Mouse (Mus musculus) embryonic facial prominence, embryonic 14.5 days (tissue): ENCODE data around the gene Ltc4s. TPM values are rescaled to one million over a fixed set of nuclear protein-coding genes. Genes with fewer than 3 reads are reported as not detected.

Source experiments
- ATAC-seq: fragments of 200-750 bp; cut with Nextera tagmentation; 2 replicates; pipeline ENCODE4 v1.8.0; 2017; ENCODE audit warnings: low read depth, moderate number of reproducible peaks, moderate TSS enrichment
- DNase-seq: peaks from one replicate; pipeline ENCODE4 v3.0.0-alpha.2; 2015; ENCODE audit warnings: low spot score
- H3K27ac ChIP-seq: fragments of 300-500 bp; sonication (generic); replicated peaks from 2 replicates; pipeline ENCODE4 v1.5.1; 2014; ENCODE audit warnings: low read depth, mild to moderate bottlenecking, low read length, moderate library complexity
- H3K27me3 ChIP-seq: fragments of 300-500 bp; sonication (generic); replicated peaks from 2 replicates; pipeline ENCODE4 v1.6.1; 2014; ENCODE audit warnings: low read length; ENCODE audit not compliant: control insufficient read depth, insufficient read depth
- H3K36me3 ChIP-seq: fragments of 300-500 bp; sonication (generic); 2 replicates; pipeline ENCODE4 v1.6.1; 2014; ENCODE audit warnings: low read length, mixed read lengths; ENCODE audit not compliant: control insufficient read depth, insufficient read depth
- H3K4me1 ChIP-seq: fragments of 300-500 bp; sonication (generic); 2 replicates; pipeline ENCODE4 v1.6.1; 2014; ENCODE audit warnings: antibody characterized with exemption, low read length; ENCODE audit not compliant: control insufficient read depth, insufficient read depth
- H3K4me2 ChIP-seq: fragments of 300-500 bp; sonication (generic); 2 replicates; pipeline ENCODE4 v1.6.1; 2014; ENCODE audit warnings: low read depth, mild to moderate bottlenecking, low read length, moderate library complexity, mixed read lengths
- H3K4me3 ChIP-seq: fragments of 300-500 bp; sonication (generic); 2 replicates; pipeline ENCODE4 v1.5.1; 2014; ENCODE audit warnings: low read depth, mild to moderate bottlenecking, low read length
- H3K9ac ChIP-seq: fragments of 300-500 bp; sonication (generic); 2 replicates; pipeline ENCODE4 v1.6.1; 2014; ENCODE audit warnings: low read depth, mild to moderate bottlenecking, low read length, moderate library complexity, mixed read lengths
- H3K9me3 ChIP-seq: fragments of 300-500 bp; sonication (generic); 2 replicates; pipeline ENCODE4 v1.6.1; 2016; ENCODE audit warnings: low read length; ENCODE audit not compliant: control insufficient read depth
- WGBS: fragments of 180-500 bp; shearing (Covaris S2); extraction: QIAGEN DNeasy Blood & Tissue Kit; methylation state at CpG from one replicate; pipeline ENCODE4 v1.1.7; 2014; 5-methylcytosine and 5-hydroxymethylcytosine counted together
- polyA plus RNA-seq: library from polyadenylated mRNA; unstranded; fragments of >200 nt; fragmentation: Nextera tagmentation; extraction: Ambion mirVana; gene quantifications from 2 replicates; pipeline ENCODE4 v1.2.1, GENCODE M21; 2014

The Ltc4s gene
- polyA plus RNA-seq, 1 experiment from 2014 or later: 5.2 TPM

DNA sequence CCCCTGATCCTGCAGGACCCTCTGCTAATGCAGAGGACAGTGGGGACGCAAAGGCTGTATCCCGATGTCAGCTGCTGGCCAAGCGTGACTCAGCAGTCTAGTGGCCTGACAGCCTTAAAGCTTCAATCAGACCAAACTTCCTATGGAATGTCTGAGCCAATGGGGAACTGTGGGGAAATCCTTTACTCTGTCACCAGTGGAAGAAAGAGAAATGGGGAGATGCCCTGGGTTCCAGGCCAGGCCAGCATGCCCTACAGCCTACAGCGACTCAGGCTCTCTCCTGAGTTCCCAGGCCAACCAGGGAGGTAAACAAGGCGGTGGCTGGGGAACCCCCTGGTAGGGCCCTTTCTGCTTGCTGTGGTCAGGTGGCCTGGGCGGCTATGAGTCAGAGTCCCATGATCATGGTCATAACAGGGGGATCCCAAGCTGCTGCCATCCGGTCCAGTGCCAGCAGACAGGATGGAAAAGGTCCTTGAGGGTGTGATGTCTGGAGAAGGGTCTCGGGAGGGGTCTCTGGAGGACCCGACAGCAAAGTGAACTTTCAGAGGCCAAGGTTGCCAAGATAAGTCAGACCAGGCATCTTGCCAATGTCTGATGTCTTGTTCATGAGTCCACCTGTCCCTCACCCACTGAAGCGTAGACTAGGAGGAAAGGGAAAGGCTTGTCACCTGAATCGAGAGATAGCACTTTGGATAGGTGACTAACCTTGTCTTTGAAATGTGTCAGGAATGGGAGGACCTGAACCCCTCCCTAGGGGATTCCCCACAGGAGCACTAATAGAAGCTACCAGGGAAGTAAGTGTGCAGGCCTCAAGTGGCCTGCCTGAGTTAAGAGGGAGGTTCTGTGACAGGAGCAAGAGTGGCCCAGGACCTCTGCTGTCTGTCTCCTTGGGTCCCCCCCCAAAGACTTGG is 25.3 kb downstream of the Ltc4s start:
- WGBS: 67% methylated on average over 11 of the region's 11 CpGs

DNA sequence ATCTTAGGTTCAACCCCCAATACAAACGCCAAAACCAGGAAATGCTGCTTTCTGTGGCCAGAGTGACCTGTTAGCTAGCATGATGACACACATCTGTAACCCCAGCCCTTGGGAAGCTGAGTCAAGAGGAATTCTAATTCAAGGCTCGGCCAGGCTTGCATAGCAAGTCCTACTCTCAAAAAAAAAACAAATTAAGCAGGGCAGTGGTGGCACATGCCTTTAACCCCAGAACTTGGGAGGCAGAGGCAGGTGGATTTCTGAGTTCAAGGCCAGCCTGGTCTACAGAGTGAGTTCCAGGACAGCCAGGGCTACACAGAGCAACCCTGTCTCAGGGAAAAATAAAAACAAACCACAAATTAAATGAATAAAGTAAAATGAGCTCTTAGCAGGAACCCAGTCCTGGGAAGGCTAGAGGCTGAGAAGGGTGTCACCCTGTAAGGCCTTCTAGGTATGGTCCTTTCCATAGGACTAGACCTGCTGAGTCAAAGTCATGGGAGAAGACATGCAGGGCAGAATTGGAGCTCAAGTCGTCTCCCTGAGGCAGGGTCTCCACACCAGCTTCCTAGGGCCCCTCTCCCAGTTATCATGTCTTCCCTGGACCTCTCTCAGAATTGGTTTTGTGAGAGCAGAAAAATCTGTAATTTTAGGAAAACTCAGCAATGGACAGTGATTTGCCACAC is 26.2 kb downstream of the Ltc4s start:
- ATAC-seq (no peak), DNase-seq (no peak)
- Histone ChIP-seq H3K4me1 (peaks cover 14% of the 10 kb centered on the region; the same call in 1 of the 2 replicates), H3K9ac (no peak overlapping the region), H3K27ac (no peak overlapping the region), H3K4me3 (no peak overlapping the region), H3K27me3 (no peaks in the 10 kb centered on the region), H3K36me3 (peaks cover 10% of the 10 kb centered on the region), H3K4me2 (no peak overlapping the region), H3K9me3 (no peaks in the 10 kb centered on the region)
- 61% methylated on average over 3 of the region's 3 CpGs for WGBS

More for the DNA sequence above, 25.3 kb downstream of the Ltc4s start:
- no peaks in the 10 kb centered on the region for H3K9me3 ChIP-seq
- H3K4me3 ChIP-seq: no peak overlapping the region
- H3K27ac ChIP-seq: no peak overlapping the region
- no peak overlapping the region for H3K4me2 ChIP-seq
- DNase-seq (peak; percentile 44), ATAC-seq (no peak)
- peaks cover 17% of the 10 kb centered on the region for H3K4me1 ChIP-seq
- peaks cover 1% of the 10 kb centered on the region for H3K36me3 ChIP-seq
- no peaks in the 10 kb centered on the region for H3K27me3 ChIP-seq
- no peak overlapping the region for H3K9ac ChIP-seq

GRCm38 (mm10) chr11:50211322-50212059 is 26.9 kb downstream of the Ltc4s start:
- no peak for ATAC-seq
- DNase-seq: no peak
- H3K36me3 ChIP-seq: peaks cover 17% of the 10 kb centered on the region
- H3K27me3 ChIP-seq: no peaks in the 10 kb centered on the region
- H3K27ac ChIP-seq: no peak overlapping the region
- H3K9ac ChIP-seq: peak overlapping the region; percentile 96
- 90% methylated on average over 3 of the region's 3 CpGs for WGBS
- no peaks in the 10 kb centered on the region for H3K9me3 ChIP-seq
- peaks cover 14% of the 10 kb centered on the region; the same call in 1 of the 2 replicates for H3K4me1 ChIP-seq
- H3K4me3 ChIP-seq: peak overlapping the region; percentile 96
- H3K4me2 ChIP-seq: peak overlapping the region; percentile 60

- Histone ChIP-seq H3K27ac (peak within 1 kb of the TSS; percentile 99), H3K4me2 (peak within 1 kb of the TSS; percentile 60), H3K4me3 (peak within 1 kb of the TSS; percentile 96), H3K9ac (peak within 1 kb of the TSS; percentile 96), H3K9me3 (no peaks in the 10 kb centered on the region), H3K36me3 (peaks cover 26% of the 10 kb centered on the region), H3K4me1 (peaks cover 14% of the 10 kb centered on the region; the same call in 1 of the 2 replicates), H3K27me3 (no peaks in the 10 kb centered on the region)
- ATAC-seq (peak; percentile 77), DNase-seq (peak; percentile 83)
- WGBS: 2% methylated on average over 39 of the region's 48 CpGs
Observed at GRCm38 (mm10) chr11:50210505-50211151, 27.8 kb downstream of the Ltc4s start, which contains the start of the genes Sqstm1 and Mgat4b. Gene Sqstm1, minus strand, starts transcription at chr11:50210827. Gene Mgat4b, plus strand, starts transcription at chr11:50210890.

- peaks cover 14% of the 10 kb centered on the region; the same call in 1 of the 2 replicates for H3K4me1 ChIP-seq
- peaks cover 31% of the 10 kb centered on the region for H3K36me3 ChIP-seq
- peak overlapping the region; percentile 96 for H3K9ac ChIP-seq
- peak overlapping the region; percentile 99 for H3K27ac ChIP-seq
- peak overlapping the region; percentile 60 for H3K4me2 ChIP-seq
- ATAC-seq (peak; percentile 97), DNase-seq (peak; percentile 97)
- H3K9me3 ChIP-seq: no peaks in the 10 kb centered on the region
- whole genome bisulfite sequencing: 1% methylated on average over 24 of the region's 24 CpGs
- H3K27me3 ChIP-seq: no peaks in the 10 kb centered on the region
- H3K4me3 ChIP-seq: peak overlapping the region; percentile 96
Observed at GRCm38 (mm10) chr11:50210101-50210504, 28.3 kb downstream of the Ltc4s start.

- Histone ChIP-seq H3K4me3 (no peak overlapping the region), H3K9me3 (no peaks in the 10 kb centered on the region), H3K9ac (no peak overlapping the region), H3K4me2 (no peak overlapping the region), H3K4me1 (peaks cover 14% of the 10 kb centered on the region; the same call in 1 of the 2 replicates), H3K27ac (no peak overlapping the region), H3K27me3 (no peaks in the 10 kb centered on the region), H3K36me3 (peaks cover 51% of the 10 kb centered on the region)
- no peak for DNase-seq
- WGBS: 92% methylated on average over 5 of the region's 5 CpGs
- no peak for ATAC-seq
Observed at GRCm38 (mm10) chr11:50208039-50208438, 30.4 kb downstream of the Ltc4s start.

GRCm38 (mm10) chr11:50207344-50207743 is 31.1 kb downstream of the Ltc4s start:
- no peak overlapping the region for H3K27ac ChIP-seq
- H3K36me3 ChIP-seq: peaks cover 58% of the 10 kb centered on the region
- no peaks in the 10 kb centered on the region for H3K27me3 ChIP-seq
- ATAC-seq (no peak), DNase-seq (no peak)
- H3K9ac ChIP-seq: no peak overlapping the region
- H3K9me3 ChIP-seq: no peaks in the 10 kb centered on the region
- peaks cover 14% of the 10 kb centered on the region; the same call in 1 of the 2 replicates for H3K4me1 ChIP-seq
- 96% methylated on average over 13 of the region's 14 CpGs for WGBS
- no peak overlapping the region for H3K4me3 ChIP-seq
- H3K4me2 ChIP-seq: no peak overlapping the region

DNA sequence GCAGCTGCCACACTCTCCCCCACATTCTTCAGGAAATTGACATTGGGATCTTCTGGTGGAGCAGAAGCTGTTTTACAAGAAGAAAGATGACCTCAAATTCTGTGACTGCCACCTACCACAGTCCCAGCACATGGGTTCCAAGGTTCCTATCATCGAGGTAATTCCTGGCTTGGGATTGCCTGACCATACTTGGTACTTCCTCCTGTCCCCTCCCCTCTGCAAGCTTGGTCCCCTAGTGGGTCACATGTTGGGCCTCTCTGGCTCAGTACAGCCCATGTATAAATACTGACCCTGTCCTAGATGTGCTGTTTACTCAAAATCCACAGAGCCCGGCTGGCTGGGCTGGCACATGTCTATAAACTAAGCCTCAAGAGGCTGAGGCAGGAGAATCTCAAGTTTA is 32.4 kb downstream of the Ltc4s start:
- no peak overlapping the region for H3K9ac ChIP-seq
- H3K9me3 ChIP-seq: no peaks in the 10 kb centered on the region
- no peak overlapping the region for H3K4me2 ChIP-seq
- 90% methylated on average over 2 of the region's 2 CpGs for WGBS
- H3K36me3 ChIP-seq: peaks cover 71% of the 10 kb centered on the region
- DNase-seq (no peak), ATAC-seq (no peak)
- H3K27ac ChIP-seq: no peak overlapping the region
- no peaks in the 10 kb centered on the region for H3K27me3 ChIP-seq
- no peak overlapping the region for H3K4me3 ChIP-seq
- H3K4me1 ChIP-seq: peaks cover 11% of the 10 kb centered on the region; the same call in 1 of the 2 replicates
